Mouse (Mus musculus) neural tube, embryonic 10.5 days (tissue): Measurements from ENCODE around the gene C3.

Experiments used
- DNase-seq: peaks from one replicate; pipeline ENCODE4 v3.0.0-alpha.2; 2017; ENCODE audit warnings: low spot score; ENCODE audit errors: extremely low spot score

C3 gene

DNA sequence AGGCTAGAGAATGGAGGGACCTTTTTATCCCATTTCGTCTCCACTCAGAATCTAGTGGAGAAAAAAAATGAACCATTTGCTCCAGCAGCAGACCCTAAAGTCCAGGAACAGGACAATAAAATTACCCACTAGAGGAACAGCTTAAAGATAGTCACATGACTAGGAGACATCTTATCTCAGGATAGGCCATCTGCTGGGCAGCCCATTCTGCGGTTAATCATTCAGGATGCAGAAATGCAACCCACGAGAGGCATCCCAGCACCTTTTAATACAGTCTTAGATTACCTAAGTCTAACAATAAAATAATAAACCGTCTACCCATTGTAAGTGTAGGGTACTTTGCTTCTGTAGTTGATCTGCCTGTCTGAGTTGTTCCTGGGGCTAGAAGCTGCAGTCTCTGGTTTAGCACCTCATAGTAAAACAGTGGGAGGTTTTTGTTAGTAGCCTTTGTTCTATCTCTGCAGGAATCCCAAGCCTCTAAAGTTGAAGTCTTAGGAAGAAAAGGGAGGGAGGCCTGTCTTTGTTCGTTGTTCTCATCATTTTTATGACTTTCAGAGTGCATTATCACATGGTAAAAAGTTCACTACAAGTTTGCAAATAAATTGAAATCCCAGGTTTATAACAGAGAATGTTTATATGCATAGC is 57.2 kb downstream of the C3 start:
- no peak for DNase-seq

DNA sequence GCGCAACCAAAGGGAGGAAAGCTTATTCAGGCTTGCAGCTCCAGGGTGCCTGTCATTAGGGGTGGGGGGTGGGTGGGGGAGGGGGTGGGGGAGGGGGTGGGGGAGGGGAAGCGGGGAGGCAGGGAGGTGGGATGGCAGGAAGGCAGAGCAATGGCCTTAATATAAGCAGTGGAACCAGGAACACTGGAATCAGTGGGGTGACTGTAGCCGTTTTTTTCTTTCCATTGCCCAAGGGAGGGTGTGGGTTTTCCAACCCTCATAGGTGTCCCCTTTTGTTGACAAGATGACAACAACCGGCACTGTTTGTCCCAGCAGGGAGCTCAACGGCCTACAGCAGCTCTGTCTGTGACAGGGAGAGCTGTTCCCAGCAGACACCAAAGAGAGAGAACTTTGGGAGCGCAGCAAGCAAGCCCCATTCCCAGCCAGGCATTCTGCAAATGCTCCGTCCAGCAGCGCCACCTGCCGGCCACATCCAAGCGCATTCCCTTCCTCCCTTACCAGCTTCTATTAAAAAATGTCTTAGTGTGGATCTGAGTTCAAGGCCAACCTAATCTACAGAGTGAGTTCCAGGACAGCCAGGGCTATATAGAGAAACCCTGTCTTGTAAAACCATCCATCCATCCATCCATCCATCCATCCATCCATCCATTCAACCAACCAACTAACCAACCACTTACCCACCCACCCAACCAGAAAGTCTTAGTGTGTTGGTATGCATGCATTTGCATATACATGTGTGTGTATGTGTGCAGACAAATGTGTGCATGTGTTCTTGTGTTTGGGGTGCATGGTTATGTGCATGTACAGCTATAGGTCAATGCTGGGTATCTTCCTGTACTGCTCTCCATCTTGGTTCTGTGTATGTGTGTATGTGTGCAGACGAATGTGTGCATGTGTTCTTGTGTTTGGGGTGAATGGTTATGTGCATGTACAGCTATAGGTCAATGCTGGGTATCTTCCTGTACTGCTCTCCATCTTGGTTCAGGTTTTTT is 60.8 kb downstream of the C3 start:
- DNase-seq, result peak; percentile 95
